Mouse (Mus musculus): ENCODE measurements around the gene Ror1.

The Ror1 gene

DNA sequence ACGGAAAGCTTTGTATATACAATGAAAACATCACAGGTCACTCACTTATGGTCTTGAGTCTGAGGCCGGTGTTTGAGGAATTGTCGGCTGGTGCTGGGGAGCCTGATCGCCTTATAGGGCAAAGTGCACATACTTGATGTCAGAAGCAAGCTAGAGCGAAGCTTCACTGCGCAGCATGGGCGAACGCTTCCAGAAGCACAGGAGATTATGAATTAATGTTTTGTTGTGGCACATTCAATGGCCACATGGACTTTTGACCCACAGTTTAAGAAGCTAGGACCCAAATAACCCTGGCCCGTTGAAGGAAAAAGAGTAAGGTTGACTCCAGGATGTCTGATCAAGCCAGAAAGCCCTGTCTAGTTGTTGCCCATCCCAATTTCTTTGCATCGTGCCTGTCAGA, 138.2 kb downstream of the Ror1 start:
- no peak for TF ChIP-seq GATA4 (IDR thresholded peaks at IDR 0.05; ENCODE audit: insufficient replicate concordance, low read length)

DNA sequence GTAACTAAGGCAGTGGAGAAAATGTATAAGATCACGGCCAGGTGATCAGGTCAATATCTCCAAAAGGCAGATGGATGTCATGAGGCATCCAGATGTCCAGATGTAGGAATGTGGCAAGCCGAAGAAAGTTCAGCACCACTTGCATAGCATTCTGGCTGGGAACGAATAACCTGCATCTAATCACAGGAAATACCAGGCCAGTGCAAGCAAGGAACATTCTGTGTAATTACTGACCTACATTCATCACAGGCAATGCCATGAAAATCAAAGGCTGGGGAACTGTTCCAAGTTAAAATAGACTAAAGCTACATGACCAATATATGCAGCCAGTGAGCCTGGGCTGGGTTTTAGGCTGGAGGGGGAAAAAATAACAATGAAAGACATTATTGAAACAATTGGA, 140.7 kb downstream of the Ror1 start:
- no peak for TF ChIP-seq GATA4 (IDR thresholded peaks at IDR 0.05; ENCODE audit: insufficient replicate concordance, low read length)

DNA sequence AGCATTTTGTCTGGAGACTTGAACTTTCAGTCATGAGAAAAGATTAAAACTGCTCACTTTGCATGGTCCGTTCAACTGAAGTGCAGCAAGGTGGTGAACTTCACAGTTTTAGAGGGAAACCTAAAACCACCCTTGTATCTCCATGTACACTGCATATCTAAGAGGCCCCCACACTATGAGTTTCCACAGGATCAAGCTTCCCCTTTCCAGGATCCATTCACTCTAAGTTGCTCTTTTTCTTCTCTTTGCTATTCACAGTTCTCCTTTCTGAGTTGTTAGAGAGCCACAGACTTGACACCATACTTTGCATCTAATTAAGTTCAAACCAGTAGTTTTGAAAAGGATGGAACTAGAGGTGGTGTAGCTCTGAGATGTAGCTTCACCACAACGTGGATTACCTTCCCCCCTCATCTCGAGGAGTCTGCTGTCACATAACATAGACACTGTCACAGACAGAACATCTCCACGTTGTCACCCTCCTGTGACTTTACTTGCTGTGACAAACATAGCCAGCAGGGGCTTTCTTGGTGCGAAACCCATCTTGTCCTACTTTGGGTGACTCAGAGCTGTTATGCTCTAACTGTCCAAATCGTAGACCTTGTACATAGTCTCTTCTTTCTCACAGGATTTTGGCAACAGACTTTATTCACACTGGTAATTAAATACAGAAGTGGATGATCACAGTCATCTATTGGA, 146.6 kb downstream of the Ror1 start:
- no peak for TF ChIP-seq GATA4 (IDR thresholded peaks at IDR 0.05; ENCODE audit: insufficient replicate concordance, low read length)

DNA sequence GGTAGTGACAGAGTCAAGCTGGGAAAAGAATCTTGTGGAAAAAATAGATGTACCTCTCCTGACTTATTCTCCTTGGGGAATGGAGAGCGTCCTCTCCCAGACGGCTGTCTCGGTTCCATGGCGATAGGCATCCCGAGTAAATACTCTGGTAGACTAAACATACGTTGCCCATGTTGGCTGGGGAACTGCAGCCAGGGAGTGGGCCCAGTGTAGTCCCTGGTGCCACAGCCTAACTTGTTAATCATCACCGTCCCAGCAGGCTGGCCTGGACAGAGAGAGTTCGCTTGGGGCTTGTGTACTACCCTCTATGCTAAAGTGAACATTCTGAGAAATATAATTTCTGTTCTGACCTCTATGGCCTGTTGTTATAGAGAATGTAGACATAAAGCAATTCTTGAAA, 148.7 kb downstream of the Ror1 start:
- TF ChIP-seq GATA4 (IDR thresholded peaks at IDR 0.05; ENCODE audit: insufficient replicate concordance, low read length): no peak

DNA sequence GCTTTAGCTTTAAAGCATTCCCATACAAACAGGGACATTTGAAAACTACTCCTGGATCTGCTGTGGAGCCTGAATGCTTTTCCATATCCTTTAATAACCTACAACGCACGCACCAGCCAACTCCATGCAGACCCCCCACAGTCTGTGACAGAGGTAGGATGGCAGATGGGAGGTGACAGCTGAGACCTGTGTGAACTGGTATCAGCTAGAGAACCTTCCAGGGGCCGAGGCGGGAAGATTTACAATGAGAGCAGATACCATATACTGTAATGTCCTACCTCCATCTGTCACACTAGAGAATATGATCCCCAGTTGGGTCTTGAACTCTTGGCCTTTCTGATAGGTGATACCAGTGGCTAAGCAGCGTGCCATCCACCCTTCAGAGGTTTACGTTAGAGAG, 149.1 kb downstream of the Ror1 start:
- TF ChIP-seq GATA4 (IDR thresholded peaks at IDR 0.05; ENCODE audit: insufficient replicate concordance, low read length): no peak

DNA sequence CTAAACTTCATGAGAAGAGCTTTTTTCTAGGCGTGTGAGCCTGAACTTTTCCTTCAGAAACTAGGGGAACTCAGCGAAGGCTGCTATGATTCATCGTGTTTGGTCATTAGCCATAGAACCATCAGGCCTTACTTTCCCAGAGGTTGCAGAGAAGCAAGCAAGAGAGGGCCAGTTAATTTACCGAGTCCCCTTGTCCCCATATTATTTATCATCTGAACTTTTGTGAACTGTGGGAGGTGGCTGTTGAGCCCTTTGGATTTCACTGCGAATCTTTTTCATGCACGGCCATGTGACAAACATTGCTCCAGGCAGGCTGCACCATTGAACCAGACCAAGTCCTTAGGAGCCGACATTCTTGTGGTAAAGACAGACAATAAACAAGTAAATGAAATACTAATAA, 152.2 kb downstream of the Ror1 start:
- TF ChIP-seq GATA4 (IDR thresholded peaks at IDR 0.05; ENCODE audit: insufficient replicate concordance, low read length): no peak

DNA sequence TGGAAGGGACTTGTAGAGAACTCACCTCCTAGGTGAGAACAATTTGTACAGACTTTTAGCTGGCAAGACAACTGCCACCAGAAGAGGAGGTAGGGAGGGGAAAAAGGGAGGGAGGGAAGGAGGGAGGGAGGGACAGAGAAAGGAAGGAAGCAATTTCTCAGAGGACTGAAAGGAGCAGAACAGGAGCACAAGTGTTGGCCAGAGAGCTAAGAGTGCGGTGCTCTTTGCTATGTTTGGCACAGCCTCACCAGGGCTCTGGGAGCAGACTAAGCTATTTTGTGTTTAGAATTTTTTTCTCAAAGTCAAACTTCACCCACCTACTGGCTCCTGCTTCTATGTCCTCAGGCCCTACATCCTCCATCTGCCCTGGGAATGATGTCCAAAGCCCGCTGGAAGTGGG, 152.7 kb downstream of the Ror1 start:
- TF ChIP-seq GATA4 (IDR thresholded peaks at IDR 0.05; ENCODE audit: insufficient replicate concordance, low read length): no peak

DNA sequence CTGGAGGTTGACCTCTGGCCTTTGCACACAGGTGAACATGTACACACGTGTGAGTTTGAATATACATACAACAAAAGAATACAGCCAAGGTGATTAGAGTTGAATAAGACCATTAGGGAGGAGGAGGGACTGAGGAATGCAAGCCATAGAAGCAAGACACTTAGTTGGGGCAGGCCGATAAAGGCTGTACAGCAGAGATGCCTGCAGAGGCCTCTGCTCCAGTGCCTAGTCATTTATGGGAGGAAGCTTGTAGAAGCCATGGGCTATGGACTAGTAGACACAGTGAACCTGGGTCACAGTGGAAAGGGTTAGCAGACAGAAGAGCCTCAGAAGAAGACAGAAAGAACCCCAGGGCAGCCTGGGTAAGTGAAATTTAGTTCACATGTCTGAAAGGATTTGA, 155.7 kb downstream of the Ror1 start:
- TF ChIP-seq GATA4 (IDR thresholded peaks at IDR 0.05; ENCODE audit: insufficient replicate concordance, low read length): no peak

DNA sequence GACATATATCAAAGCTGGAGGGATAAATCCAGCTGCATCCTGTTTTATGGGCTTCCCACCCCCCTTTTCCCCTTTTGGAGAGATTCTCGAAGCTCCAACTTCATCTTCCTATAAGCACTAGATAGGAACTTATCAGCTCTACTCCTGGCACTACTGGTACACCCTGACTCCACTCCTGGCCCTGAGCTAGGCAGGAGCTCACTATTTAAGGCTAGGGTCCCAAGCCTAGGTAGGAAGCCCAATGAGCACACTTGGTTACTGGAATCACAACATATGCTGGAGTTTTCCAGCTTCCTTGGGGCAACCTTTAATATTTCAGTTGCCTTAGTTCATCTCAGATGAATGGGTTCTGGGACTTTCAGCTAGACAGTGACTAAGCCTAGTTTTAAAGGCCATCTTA, 156.5 kb downstream of the Ror1 start:
- TF ChIP-seq GATA4 (IDR thresholded peaks at IDR 0.05; ENCODE audit: insufficient replicate concordance, low read length): no peak

DNA sequence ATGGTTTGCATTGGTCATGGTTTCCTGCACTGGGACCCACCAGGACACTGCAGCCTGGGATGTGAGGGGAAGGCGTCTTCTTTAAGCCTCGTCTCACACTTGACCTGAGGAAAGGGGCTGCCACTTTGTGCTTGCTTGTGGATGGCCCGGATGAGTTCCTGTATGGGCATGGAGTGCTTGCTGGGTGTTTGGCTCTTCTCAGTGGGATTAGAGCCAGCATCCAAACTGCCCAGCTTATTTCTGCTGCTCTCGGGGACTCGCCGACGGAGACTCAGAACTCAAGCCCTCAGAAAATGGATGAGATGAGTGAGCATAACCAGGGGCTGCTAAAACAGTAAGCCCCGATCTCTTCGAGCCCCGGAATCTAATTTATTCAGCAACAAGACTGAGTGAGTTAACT, 157.1 kb downstream of the Ror1 start:
- TF ChIP-seq GATA4 (IDR thresholded peaks at IDR 0.05; ENCODE audit: insufficient replicate concordance, low read length): no peak

DNA sequence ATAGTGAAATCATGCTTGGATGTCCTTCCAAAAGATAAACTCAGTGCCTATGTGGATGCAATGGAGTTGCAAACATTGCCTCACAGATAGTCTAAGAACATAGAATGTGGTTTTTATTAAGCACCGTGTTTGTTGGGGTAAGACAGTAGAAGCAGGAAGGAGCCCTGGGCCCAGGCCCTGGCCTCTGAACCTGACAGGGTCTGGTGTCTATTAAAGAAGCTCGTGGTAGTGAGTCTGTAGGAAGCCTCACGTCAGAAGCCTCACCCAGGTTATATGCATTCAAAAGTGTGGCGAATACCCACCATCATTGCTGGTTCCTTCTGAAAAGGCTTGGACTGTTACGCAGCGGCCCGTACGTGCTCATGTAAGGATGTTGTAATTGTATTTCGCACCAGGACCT, 157.8 kb downstream of the Ror1 start:
- TF ChIP-seq GATA4 (IDR thresholded peaks at IDR 0.05; ENCODE audit: insufficient replicate concordance, low read length): no peak

DNA sequence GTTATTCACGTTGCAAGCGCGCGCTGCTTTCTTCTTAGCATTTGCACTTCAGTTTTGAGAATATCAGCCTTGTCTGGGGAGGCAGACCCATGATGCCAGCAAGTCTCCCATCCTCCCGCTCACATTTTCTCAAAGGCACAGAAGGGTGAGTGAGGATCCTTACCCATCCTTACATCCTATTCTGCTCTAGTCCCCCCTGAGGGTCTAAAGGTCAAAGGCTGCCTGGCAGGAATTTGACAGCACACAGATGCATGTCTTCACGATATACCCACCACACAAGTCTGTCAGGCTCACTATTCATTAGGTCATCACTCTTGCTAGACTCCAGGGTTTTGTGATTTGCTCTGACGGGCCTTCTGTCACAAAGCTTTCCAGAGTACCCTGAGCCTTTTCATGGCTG, 158.2 kb downstream of the Ror1 start:
- TF ChIP-seq GATA4 (IDR thresholded peaks at IDR 0.05; ENCODE audit: insufficient replicate concordance, low read length): no peak

DNA sequence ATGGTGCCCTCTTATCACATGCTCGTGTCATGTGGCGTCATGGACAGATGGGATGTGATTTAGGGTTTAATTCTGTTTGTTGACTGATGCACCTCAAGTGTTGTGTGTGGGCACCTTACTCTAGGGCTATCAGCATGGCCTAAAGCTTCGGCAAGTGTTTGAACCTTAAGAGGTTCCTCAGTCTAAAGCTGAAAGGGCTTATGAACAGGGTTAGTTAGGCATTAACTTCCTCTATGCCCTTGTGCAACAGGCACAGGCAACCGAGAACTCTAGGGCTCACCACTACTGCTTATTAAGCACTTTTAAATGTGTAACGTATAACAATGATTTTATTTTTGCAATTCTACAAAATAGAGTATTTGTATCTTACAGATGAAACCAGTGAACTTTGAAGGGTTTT, 162.9 kb downstream of the Ror1 start:
- no peak for TF ChIP-seq GATA4 (IDR thresholded peaks at IDR 0.05; ENCODE audit: insufficient replicate concordance, low read length)

DNA sequence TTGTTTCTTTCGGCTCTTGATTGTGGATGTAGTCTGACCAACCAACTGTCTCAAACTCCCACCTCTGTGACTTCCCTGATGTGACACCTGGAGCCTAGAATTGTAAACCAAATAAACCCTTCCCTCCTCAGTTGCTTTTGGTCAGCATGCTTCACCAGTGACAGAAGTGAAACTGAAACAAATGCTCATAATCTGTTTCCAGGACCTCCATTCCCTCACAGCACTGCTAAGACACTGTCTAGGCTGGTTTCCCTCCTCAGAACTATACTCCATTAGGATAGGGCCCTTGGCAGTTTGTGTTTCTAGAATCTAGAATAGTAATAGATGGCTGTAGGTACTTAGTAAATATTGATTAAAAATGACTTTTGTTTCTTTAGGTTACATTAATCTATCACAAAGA, 168.3 kb downstream of the Ror1 start:
- TF ChIP-seq GATA4 (IDR thresholded peaks at IDR 0.05; ENCODE audit: insufficient replicate concordance, low read length): no peak

DNA sequence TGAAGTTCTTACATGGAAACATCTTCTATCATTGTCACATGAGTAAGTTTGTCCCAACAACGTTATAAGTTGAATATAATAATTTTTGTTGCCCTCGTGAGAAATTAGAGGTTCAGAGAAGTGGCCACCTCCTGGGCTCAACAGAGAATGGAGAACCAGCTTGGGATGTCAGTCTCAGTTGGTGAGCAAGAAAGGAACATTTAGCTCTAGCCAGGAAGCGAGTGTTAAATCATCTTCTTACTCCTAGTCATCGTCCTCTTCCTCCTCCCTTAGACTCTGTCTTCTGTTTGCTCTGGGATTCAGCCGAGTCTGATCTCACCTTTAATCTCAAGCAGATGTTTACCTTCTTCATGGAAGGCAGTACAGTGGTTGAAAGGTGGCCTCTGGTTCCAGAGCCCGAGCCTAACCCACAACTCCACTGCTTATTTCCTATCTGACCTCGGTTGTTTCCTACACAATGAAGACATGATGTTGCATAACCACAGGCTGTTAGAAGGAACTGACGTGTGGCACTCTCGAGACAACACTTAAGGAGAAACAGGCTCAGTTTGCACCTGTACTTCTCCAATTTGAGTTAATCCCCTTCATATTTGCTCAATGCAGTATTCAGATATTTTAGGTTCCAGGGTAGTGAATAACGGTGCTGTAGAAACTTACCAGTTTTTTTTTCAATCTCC, 175.6 kb downstream of the Ror1 start:
- TF ChIP-seq GATA4 (IDR thresholded peaks at IDR 0.05; ENCODE audit: insufficient replicate concordance, low read length): no peak

DNA sequence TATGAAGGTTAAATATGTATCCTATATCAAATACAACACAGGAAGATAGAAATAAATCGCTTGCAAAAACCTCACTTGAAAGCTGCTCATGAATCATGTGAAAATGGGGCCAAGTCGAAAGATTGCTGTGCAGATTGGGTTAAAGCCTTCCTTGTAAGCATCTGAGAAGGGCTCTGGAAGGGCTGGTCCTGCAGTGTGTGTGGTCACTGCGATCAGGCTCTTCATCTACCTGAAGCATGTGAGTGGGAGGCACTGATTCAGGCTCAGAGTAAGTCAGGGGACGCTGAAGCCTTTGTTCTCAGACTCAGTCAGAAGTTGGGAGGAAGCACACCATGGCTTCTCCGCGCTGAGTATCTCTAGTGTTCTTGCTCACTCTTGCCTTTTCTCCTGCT, 176.1 kb downstream of the Ror1 start:
- TF ChIP-seq GATA4 (IDR thresholded peaks at IDR 0.05; ENCODE audit: insufficient replicate concordance, low read length): no peak

DNA sequence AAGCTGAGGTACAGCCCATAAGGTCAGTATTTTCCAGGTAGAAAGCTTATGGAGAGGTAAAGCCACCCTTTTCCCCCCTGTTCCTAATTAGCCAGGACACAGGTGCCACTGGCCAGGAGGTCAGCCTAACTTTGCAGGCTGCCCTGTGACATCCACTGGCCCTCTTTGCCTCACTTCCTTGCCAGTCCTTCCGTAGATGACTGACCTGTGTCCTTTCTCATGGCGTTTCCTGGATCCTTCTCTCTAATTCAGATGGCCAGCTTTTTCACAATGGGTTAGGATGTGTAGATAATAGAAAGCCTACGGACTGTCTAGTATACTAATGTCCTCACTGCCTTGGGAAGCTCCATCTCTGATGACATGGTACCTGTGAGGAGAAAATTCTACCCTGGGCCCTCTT, 177.8 kb downstream of the Ror1 start:
- no peak for TF ChIP-seq GATA4 (IDR thresholded peaks at IDR 0.05; ENCODE audit: insufficient replicate concordance, low read length)

Measured in liver, adult (tissue).